Mouse (Mus musculus): Measurements from ENCODE around the gene Ppfia1. TPM values are rescaled to one million over a fixed set of nuclear protein-coding genes. Genes with fewer than 3 reads are reported as not detected.

The Ppfia1 gene
- polyA plus RNA-seq, 1 experiment from 2014 or later, result 42.1 TPM

DNA sequence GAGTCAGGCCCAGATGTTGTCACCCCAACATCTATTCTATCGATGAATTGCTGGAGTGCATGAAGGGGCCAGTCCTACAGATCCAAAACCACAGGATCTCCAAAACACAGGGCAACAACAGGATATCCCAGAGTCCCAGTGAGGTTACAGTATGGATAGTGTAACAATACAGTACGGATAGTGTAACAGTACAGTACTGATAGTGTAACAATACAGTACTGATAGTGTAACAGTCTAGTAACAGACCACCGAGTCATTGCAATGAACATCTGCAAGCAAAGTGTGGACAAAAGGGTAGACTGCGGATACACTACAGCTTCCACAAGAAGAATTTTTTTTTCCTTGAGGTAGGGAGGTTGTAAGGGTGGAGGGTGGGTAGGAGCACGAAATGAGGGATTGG is 12.2 kb downstream of the Ppfia1 start:
- no peak overlapping the region for H3K27ac ChIP-seq
- WGBS, result 93% methylated on average over 5 of the region's 5 CpGs

DNA sequence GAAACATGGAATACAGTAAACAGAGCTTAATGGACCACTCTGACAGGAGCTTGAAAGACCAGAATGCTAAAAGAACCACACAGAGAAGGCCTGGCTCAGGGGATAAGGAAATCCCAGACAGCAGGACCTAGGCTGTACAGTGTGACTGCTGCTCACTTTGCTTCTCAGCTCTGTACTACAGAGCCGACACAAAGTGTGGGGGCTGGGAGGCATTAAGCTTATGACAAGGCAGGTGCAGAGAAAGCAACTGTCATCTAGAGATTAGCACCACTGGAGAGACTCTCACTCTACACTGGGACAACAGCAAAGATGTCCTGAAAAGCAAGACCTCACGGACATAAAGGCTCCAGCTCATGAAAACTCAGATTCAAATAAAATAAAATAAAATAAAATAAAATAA is 14.4 kb downstream of the Ppfia1 start:
- no peaks in the 10 kb centered on the region for H3K27me3 ChIP-seq
- no peak overlapping the region for H3K4me3 ChIP-seq (replicated peaks)
- no peak overlapping the region for H3K9ac ChIP-seq
- ATAC-seq (replicated peaks; ENCODE audit: low FRiP score), result no peak
- 87% methylated on average over 2 of the region's 2 CpGs for WGBS
- no peak overlapping the region for H3K4me2 ChIP-seq
- no peaks in the 10 kb centered on the region for H3K36me3 ChIP-seq
- no peak overlapping the region for H3K27ac ChIP-seq
- H3K4me1 ChIP-seq, result no peaks in the 10 kb centered on the region
- no peaks in the 10 kb centered on the region for H3K9me3 ChIP-seq (replicated peaks)

More for the DNA sequence above, 12.2 kb downstream of the Ppfia1 start:
- Histone ChIP-seq H3K4me1 (no peaks in the 10 kb centered on the region), H3K9me3 (replicated peaks) (no peaks in the 10 kb centered on the region), H3K36me3 (peaks cover 5% of the 10 kb centered on the region; the same call in 1 of the 2 replicates), H3K4me2 (no peak overlapping the region), H3K27me3 (no peaks in the 10 kb centered on the region), H3K9ac (no peak overlapping the region), H3K4me3 (replicated peaks) (no peak overlapping the region)
- no peak for ATAC-seq (replicated peaks; ENCODE audit: low FRiP score)

DNA sequence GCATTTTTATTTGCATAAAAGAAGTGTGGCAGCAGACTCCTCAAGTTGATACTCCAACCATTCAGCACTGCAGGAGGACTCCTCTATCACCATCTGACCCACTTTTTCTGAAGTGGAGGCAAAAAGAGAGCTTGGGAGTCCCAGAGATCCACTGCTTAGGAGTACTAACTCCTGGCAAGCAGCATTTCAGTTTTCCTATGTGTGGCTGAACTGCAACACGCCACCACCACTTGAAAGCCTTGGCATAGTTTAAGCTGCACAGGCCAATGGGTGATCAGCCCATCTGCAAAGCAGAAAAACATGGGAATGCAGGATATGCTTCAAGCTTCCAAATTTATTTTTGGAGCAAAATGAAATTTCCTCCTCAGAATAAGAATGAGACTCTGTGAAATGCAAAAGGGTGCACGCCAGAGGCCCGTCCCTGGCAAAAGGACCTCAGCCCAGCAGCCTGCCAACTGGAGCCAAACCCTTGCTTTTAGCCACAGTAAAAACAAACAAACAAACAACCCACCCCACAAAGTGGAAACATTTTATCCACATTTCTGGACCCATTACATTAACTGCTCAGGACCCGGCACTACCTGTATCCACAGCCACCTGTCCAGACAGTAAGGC is 15.4 kb downstream of the Ppfia1 start:
- WGBS, result 85% methylated on average over 4 of the region's 4 CpGs
- ATAC-seq (replicated peaks; ENCODE audit: low FRiP score), result no peak
- Histone ChIP-seq H3K9me3 (replicated peaks) (no peaks in the 10 kb centered on the region), H3K27me3 (no peaks in the 10 kb centered on the region), H3K4me1 (no peaks in the 10 kb centered on the region), H3K27ac (no peak overlapping the region), H3K9ac (no peak overlapping the region), H3K36me3 (no peaks in the 10 kb centered on the region), H3K4me2 (no peak overlapping the region), H3K4me3 (replicated peaks) (no peak overlapping the region)

DNA sequence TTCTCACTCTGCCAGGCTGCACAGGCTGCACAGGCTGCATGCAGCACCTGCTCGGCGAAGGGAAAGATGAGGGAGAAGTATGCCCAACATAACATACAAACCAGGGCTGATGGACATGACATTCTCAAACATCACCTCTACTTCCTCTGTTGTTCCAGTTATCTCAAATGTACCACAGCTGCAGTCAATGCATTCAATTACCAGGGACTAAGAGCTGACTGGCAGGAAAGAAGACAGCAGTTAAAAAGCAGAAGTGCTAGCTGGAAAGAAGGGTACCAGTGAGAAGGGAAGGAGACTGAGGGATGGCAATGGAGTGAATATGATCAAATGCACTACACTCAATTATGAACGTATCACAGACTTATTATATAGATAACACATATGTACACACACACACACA is 17.2 kb downstream of the Ppfia1 start:
- Histone ChIP-seq H3K4me1 (peaks cover 14% of the 10 kb centered on the region), H3K27me3 (no peaks in the 10 kb centered on the region), H3K9me3 (replicated peaks) (no peaks in the 10 kb centered on the region), H3K36me3 (no peaks in the 10 kb centered on the region), H3K4me3 (replicated peaks) (no peak overlapping the region), H3K9ac (no peak overlapping the region), H3K4me2 (no peak overlapping the region), H3K27ac (no peak overlapping the region)
- ATAC-seq (replicated peaks; ENCODE audit: low FRiP score), result no peak
- 96% methylated on average over 3 of the region's 3 CpGs for WGBS

DNA sequence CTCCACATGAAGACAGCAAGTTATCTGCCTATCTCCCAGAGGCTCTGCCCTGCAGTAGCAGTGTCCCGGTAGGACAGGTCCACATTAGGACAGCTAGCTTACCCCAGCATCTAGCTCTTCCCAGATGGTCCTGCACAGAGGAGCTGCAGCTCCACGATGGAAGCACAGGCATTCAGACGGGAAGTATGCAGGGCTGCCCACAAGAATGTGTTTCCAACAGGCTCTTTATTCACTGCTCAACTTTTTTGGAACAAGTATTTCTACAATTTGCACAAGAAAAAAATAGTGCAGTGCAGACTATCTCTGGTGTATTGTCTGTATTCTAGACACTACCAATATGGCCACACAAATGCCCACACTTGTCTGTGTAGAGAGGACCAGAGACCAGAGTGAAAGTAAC is 18.8 kb downstream of the Ppfia1 start:
- Histone ChIP-seq H3K9ac (no peak overlapping the region), H3K27me3 (no peaks in the 10 kb centered on the region)

DNA sequence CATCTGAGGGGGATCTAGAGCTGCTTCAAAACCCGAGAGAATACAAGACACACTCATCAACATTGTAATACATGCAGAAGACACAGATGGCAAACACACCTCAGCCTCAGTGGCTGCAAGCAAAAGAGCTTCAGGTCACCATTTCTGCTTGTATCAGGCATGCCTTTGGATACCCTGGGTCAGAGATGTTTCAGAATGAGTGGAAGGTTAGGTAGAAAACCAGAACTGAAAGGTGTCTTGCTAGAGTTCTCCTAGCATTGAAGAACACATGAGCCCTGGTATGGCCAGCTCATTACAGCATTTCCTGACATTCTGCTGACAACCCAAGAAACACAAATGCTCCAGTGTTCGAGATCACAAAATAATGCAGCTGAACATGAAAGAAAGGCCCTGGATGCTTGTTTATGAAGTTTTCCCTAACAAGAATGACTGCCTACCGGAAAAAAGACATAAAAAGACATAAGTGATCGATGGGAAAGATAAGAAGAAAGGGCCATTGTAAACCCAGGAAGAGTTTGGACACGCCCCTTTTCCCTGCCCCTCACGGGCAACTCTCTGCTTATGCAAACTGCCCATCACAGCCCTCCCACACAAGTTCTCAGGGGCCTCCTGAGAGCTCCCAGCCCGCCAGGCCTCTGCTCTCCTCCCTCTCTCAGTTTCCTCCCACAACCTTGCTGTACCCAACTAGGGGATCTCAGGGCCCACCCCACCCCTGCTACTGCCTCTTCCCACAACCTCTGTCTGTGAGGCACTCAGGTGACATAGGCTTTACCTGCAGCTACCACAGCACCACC is 21.7 kb downstream of the Ppfia1 start:
- no peaks in the 10 kb centered on the region for H3K36me3 ChIP-seq

More for the DNA sequence above, 18.8 kb downstream of the Ppfia1 start:
- H3K36me3 ChIP-seq, result no peaks in the 10 kb centered on the region
- no peak overlapping the region for H3K27ac ChIP-seq
- 78% methylated on average over 3 of the region's 3 CpGs for WGBS
- H3K4me1 ChIP-seq, result peaks cover 19% of the 10 kb centered on the region
- H3K9me3 ChIP-seq (replicated peaks), result no peaks in the 10 kb centered on the region
- no peak overlapping the region for H3K4me2 ChIP-seq
- no peak for ATAC-seq (replicated peaks; ENCODE audit: low FRiP score)
- H3K4me3 ChIP-seq (replicated peaks), result no peak overlapping the region

DNA sequence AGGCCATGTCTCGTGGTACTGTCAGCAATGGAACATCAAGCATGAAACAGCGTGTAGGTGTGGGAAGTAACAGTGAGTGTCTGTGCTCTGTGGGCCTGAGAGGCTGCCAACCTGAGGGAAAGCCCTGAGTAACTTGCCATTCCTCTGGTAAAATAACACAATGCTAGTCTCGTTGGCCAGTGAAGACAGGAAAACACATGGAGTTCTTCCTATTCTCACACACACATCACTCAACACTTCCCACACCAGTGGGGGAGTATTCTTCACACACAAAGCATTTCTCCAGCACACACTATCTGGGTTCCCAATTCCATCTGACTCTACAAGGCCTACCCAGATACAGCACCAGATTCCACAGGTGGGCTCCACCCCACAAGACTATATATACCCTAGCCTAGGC is 23.7 kb downstream of the Ppfia1 start:
- Histone ChIP-seq H3K27me3 (no peaks in the 10 kb centered on the region), H3K4me3 (replicated peaks) (no peak overlapping the region), H3K9me3 (replicated peaks) (no peaks in the 10 kb centered on the region), H3K36me3 (no peaks in the 10 kb centered on the region), H3K4me2 (no peak overlapping the region), H3K4me1 (peaks cover 43% of the 10 kb centered on the region), H3K9ac (no peak overlapping the region), H3K27ac (no peak overlapping the region)
- no peak for ATAC-seq (replicated peaks; ENCODE audit: low FRiP score)
- WGBS, result 71% methylated on average over 3 of the region's 3 CpGs

More for the DNA sequence above, 21.7 kb downstream of the Ppfia1 start:
- Histone ChIP-seq H3K9ac (no peak overlapping the region), H3K4me2 (no peak overlapping the region), H3K4me3 (replicated peaks) (no peak overlapping the region), H3K4me1 (peaks cover 35% of the 10 kb centered on the region), H3K27me3 (no peaks in the 10 kb centered on the region), H3K9me3 (replicated peaks) (no peaks in the 10 kb centered on the region), H3K27ac (peak overlapping the region; percentile 63)
- WGBS, result 17% methylated on average over 7 of the region's 7 CpGs
- ATAC-seq (replicated peaks; ENCODE audit: low FRiP score), result peak; percentile 83

DNA sequence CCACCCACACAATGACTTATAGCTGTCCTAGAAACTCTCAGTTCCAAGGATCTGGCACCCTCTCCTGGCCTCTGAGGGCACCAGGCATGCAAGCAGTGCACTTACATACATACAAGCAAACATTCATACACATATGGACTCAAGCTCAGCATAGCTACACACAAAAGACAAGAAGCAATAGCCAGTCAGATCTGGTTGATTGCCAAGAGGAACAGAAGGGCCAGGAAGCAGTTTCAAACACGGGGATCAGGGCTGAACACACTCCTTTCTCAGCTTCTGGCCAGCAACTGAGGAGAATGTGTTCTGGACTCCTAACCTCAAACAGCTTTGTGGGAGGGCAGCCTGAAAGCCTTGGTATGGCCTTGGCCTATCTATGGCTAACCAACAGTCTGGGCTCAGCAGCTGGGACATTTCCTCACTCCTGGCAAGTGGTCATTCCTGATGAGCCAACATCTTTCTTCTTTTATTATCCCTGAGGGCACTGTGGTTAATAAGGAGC is 25.8 kb downstream of the Ppfia1 start:
- Histone ChIP-seq H3K4me2 (no peak overlapping the region), H3K36me3 (no peaks in the 10 kb centered on the region), H3K27ac (peak overlapping the region; percentile 20; the same call in 1 of the 2 replicates), H3K9ac (no peak overlapping the region), H3K4me1 (peaks cover 42% of the 10 kb centered on the region), H3K4me3 (replicated peaks) (no peak overlapping the region), H3K27me3 (no peaks in the 10 kb centered on the region), H3K9me3 (replicated peaks) (no peaks in the 10 kb centered on the region)
- ATAC-seq (replicated peaks; ENCODE audit: low FRiP score), result no peak
- WGBS, result 30% methylated on average over 1 of the region's 1 CpGs

DNA sequence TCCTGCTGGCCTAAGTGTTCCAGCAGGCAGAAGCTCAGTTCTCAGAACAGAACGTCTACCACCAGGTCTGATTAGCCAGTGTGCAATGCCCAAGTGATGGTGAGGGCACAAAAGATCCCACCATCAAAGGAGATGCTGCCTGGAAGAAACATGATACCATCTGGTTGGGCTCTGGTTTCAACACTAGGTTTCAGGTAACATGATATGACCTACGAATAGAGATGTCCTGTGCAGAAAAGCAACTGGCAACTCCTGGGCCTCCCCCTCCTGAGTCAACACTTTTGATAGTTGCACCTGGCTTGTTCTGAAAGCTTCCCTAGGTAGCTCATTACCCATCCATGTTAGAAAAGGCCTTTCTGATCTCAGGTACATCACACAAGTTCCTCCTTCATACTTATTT is 26.9 kb downstream of the Ppfia1 start:
- H3K4me3 ChIP-seq (replicated peaks), result no peak overlapping the region
- WGBS, result 17% methylated on average over 2 of the region's 2 CpGs
- ATAC-seq (replicated peaks; ENCODE audit: low FRiP score), result no peak
- H3K9me3 ChIP-seq (replicated peaks), result no peaks in the 10 kb centered on the region
- no peak overlapping the region for H3K4me2 ChIP-seq
- no peaks in the 10 kb centered on the region for H3K27me3 ChIP-seq
- no peak overlapping the region for H3K9ac ChIP-seq
- no peaks in the 10 kb centered on the region for H3K36me3 ChIP-seq
- H3K4me1 ChIP-seq, result peaks cover 30% of the 10 kb centered on the region
- no peak overlapping the region for H3K27ac ChIP-seq

DNA sequence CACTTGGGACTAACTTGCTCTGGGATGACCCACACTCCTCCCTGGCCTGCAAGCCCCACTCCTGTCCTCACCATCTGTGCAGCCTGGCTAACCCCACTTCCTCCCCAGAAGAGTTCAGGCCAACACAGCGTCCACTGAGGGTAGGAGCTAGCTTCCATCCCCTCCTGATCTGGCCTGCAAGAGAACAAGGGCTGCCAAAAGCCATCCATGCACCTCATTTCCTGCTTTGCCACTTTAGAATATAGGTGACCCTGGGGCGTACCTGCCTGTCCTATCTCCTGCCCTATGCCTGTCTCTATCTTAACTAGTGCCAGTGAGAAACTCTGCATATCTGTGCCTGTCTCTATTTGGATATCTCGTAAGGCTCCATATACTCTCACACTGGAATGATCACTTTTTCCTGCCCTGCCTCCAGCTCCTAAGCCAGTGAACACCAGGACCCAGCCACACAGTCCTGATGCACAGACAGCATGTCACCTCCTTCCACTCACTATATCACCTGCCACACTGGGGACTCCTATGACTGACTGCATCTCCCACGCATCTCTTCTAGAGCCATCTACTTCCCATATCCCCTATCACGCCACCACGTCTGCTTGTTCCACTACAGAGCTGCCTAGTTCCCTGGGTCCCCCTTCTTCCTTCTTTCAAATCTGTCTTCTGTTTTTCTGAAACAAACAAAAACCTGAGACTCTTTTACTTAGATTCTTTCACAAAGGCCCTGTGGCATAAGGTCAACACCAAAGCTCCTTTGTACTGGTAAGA is 28.9 kb downstream of the Ppfia1 start:
- 72% methylated on average over 6 of the region's 6 CpGs for WGBS

DNA sequence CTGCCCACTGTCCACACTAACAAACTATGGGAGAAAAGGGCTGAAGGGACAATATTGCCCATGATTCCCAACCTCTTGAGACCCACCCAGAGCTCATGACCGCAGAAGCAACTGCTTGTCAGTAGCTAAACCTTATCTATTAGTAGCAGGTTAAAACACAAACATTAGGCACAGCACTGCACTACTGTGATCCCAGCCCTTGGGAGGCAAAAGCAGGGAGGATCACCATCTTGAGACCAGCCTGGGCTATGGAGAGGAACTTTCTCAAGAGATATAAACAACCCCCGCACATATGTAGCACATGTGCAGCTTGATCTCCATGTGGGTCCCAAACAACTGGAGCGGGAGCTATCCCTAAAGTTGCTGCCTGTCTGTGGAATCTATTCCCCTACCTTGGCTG is 30.1 kb downstream of the Ppfia1 start:
- H3K27ac ChIP-seq, result no peak overlapping the region
- no peaks in the 10 kb centered on the region for H3K27me3 ChIP-seq
- 83% methylated on average over 3 of the region's 3 CpGs for WGBS
- no peaks in the 10 kb centered on the region for H3K9me3 ChIP-seq (replicated peaks)
- H3K4me2 ChIP-seq, result no peak overlapping the region
- no peak overlapping the region for H3K9ac ChIP-seq
- ATAC-seq (replicated peaks; ENCODE audit: low FRiP score), result peak; percentile 70; the same call in 1 of the 2 replicates
- H3K4me3 ChIP-seq (replicated peaks), result no peak overlapping the region
- peaks cover 21% of the 10 kb centered on the region for H3K4me1 ChIP-seq
- H3K36me3 ChIP-seq, result peaks cover 27% of the 10 kb centered on the region

More for the DNA sequence above, 28.9 kb downstream of the Ppfia1 start:
- Histone ChIP-seq H3K4me3 (replicated peaks) (no peak overlapping the region), H3K4me2 (no peak overlapping the region), H3K9me3 (replicated peaks) (no peaks in the 10 kb centered on the region), H3K27me3 (no peaks in the 10 kb centered on the region), H3K27ac (no peak overlapping the region), H3K9ac (no peak overlapping the region), H3K36me3 (peaks cover 15% of the 10 kb centered on the region), H3K4me1 (peaks cover 23% of the 10 kb centered on the region)
- ATAC-seq (replicated peaks; ENCODE audit: low FRiP score), result no peak

DNA sequence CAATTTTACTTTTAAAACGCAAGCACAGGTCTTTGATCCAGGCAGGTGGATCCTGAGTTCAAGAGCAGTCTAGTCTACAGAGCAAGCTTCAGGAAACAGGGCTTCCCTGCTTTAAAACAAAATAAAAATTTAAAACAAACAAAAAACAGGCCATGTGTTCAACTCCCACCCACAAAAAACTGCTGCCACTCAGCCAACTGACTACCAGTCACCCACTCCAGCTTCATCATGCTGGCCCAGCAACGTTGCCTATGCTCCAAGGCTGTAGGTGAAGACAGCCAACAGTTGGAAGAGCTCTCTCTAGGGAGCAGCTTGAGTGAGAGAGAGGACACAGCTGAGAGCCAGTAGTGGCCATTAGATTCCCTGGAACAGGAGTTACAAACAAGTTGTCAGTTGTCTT is 31.6 kb downstream of the Ppfia1 start:
- Histone ChIP-seq H3K9me3 (replicated peaks) (no peaks in the 10 kb centered on the region), H3K9ac (no peak overlapping the region), H3K4me1 (peaks cover 10% of the 10 kb centered on the region), H3K36me3 (peaks cover 41% of the 10 kb centered on the region), H3K4me3 (replicated peaks) (no peak overlapping the region), H3K4me2 (no peak overlapping the region), H3K27ac (no peak overlapping the region), H3K27me3 (no peaks in the 10 kb centered on the region)
- 89% methylated on average over 2 of the region's 2 CpGs for WGBS
- ATAC-seq (replicated peaks; ENCODE audit: low FRiP score), result no peak
